12 mouse cellular contexts compared by ENCODE assay signal in the genomic region with DNA sequence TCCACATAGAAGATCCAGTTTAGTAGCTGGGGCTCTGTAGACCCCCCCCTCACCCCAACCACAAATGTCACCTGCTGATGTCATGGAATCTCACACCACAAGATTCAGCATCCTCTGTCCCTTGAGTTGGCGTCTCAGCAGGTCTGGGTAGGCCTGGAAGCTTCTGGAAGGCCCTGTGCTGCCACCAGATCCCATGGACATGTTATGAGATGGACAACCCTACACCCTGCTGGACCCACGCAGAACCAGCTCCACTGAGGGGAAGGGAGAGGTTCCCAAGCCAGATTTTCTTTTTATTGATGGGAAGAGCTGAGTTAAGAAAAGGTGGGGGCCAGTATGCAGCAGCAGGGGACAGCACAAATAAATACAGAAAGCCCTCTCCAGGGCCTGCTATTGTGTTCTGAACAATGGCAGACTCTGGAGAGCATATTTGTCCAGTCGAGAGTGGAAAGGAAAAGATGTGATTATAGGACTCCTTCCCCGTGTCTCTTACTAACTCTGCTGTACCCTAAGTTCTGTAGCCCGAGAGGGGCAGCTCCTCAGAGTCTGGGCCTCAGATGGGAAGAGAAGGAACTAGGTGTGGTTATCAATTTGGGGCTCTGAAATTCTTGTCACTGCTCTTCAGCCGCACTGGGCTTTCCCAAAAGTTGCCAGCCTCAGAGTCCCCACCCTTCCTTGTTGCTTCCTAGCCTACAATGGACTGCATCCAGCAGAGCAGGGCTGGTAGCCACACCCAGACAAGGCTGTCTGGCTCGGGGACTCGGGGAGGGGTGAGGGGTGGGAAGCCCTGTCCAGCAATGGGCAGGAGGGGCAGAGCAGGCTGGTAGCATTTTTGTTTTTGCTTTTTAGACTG. TPM values are rescaled to one million over a fixed set of nuclear protein-coding genes. Genes with fewer than 3 reads are reported as not detected.
DNase-seq lines count a peak whose midpoint lies in the region; ATAC-seq and TF ChIP-seq lines count a peak whose summit lies in the region.
"Had no signal": no experiment of that assay in that cellular context is flagged by ENCODE, and none has a peak within 500 bp of the region (broad histone marks: within the 10 kb centered on the region; RNA-seq: fewer than 3 reads in every experiment).

No protein-coding gene starts in this region.

- no peak for DNase-seq in forebrain, embryonic 10.5 days (ENCODE audit: extremely low spot score, low spot score)
- peak; percentile 37 to 71 for DNase-seq in kidney, postnatal 25 days
- DNase-seq in kidney, adult 9 months = no peak
- peak; percentile 35 for DNase-seq in gastrocnemius, postnatal 25 days
- DNase-seq in lung, postnatal 0 days (ENCODE audit: low spot score) = peak; percentile 60
- DNase-seq in thymus, postnatal 36 days = no peak
- DNase-seq in left cerebral cortex, adult 9 months (ENCODE audit: low spot score in 2 of 2) = no peak

- H3K4me1 ChIP-seq in forebrain, embryonic 10.5 days = peaks cover 13% of the 10 kb centered on the region
- peaks cover 8% of the 10 kb centered on the region for H3K4me1 ChIP-seq in forebrain, embryonic 12.5 days
- no peaks in the 10 kb centered on the region for H3K4me1 ChIP-seq in lung, postnatal 0 days (ENCODE audit: insufficient read depth, low read depth, low read length)

- no peaks in the 10 kb centered on the region for H3K27me3 ChIP-seq in forebrain, embryonic 10.5 days (ENCODE audit: poor library complexity, severe bottlenecking)
- H3K27me3 ChIP-seq in forebrain, embryonic 12.5 days = no peaks in the 10 kb centered on the region
- no peaks in the 10 kb centered on the region for H3K27me3 ChIP-seq in lung, postnatal 0 days (replicated peaks; ENCODE audit: insufficient read depth, low read length)
- H3K27me3 ChIP-seq: hindbrain, embryonic 12.5 days; Patski had no signal

- H3K4me3 ChIP-seq in forebrain, embryonic 10.5 days = no peak overlapping the region
- H3K4me3 ChIP-seq in forebrain, embryonic 12.5 days (replicated peaks) = no peak overlapping the region
- H3K4me3 ChIP-seq in lung, postnatal 0 days (ENCODE audit: low read depth, low read length) = no peak overlapping the region
- H3K4me3 ChIP-seq: hindbrain, embryonic 12.5 days had no signal

- no peak for ATAC-seq in forebrain, embryonic 12.5 days (ENCODE audit: low FRiP score)
- ATAC-seq in lung, postnatal 0 days = peak; percentile 85
- ATAC-seq: Patski had no signal

- TF ChIP-seq CTCF in lung, postnatal 0 days (IDR thresholded peaks at IDR 0.05) = peak; percentile 51

- H3K27ac ChIP-seq in forebrain, embryonic 10.5 days = 0 out of 2 replicates have a peak overlapping the region, but pooled peaks have one; percentile 60
- no peak overlapping the region for H3K27ac ChIP-seq in forebrain, embryonic 12.5 days
- peak overlapping the region; percentile 73 for H3K27ac ChIP-seq in lung, postnatal 0 days (ENCODE audit: low read length)
- H3K27ac ChIP-seq: hindbrain, embryonic 12.5 days; liver, embryonic 14.5 days had no signal

- no peak for TF ChIP-seq EP300 in lung, postnatal 0 days (IDR thresholded peaks at IDR 0.05)

- H3K9ac ChIP-seq in forebrain, embryonic 12.5 days = no peak overlapping the region
- no peak overlapping the region for H3K9ac ChIP-seq in lung, postnatal 0 days (replicated peaks; ENCODE audit: low read depth)
- H3K9ac ChIP-seq: hindbrain, embryonic 12.5 days; liver, embryonic 14.5 days had no signal

- 48% methylated on average over 8 of the region's 8 CpGs for WGBS in forebrain, embryonic 10.5 days
- WGBS in forebrain, embryonic 12.5 days = 38% methylated on average over 8 of the region's 8 CpGs
- WGBS in lung, postnatal 0 days = 44% methylated on average over 8 of the region's 8 CpGs

- no peaks in the 10 kb centered on the region for H3K36me3 ChIP-seq in forebrain, embryonic 10.5 days (replicated peaks)
- H3K36me3 ChIP-seq in forebrain, embryonic 12.5 days (replicated peaks) = no peaks in the 10 kb centered on the region
- no peaks in the 10 kb centered on the region for H3K36me3 ChIP-seq in lung, postnatal 0 days (ENCODE audit: insufficient read depth, low read length)
- H3K36me3 ChIP-seq: hindbrain, embryonic 12.5 days had no signal

- no peak overlapping the region for H3K4me2 ChIP-seq in forebrain, embryonic 12.5 days
- H3K4me2 ChIP-seq in lung, postnatal 0 days (replicated peaks; ENCODE audit: low read depth, low read length) = no peak overlapping the region
- H3K4me2 ChIP-seq: hindbrain, embryonic 12.5 days had no signal

- H3K9me3 ChIP-seq in forebrain, embryonic 10.5 days = peaks cover 8% of the 10 kb centered on the region
- H3K9me3 ChIP-seq in forebrain, embryonic 12.5 days = peaks cover 7% of the 10 kb centered on the region; the same call in 1 of the 2 replicates
- no peaks in the 10 kb centered on the region for H3K9me3 ChIP-seq in lung, postnatal 0 days (ENCODE audit: low read length)

RNA-seq across cellular contexts. Expression of a gene that starts 20.5 kb away (rescaled TPM):
- polyA plus RNA-seq in forebrain, embryonic 10.5 days (2016; fragmentation: Nextera tagmentation; extraction: Ambion mirVana) = 1.2 and 1.5 TPM in 2 replicates
- polyA plus RNA-seq in forebrain, embryonic 12.5 days (2016; fragmentation: Nextera tagmentation; extraction: Ambion mirVana) = 2.7 and 3.2 TPM in 2 replicates
- total RNA-seq in gastrocnemius, postnatal 25 days (2021) = 1 to 10 TPM; 2.3 to 3.8 TPM
- polyA plus RNA-seq in lung, postnatal 0 days (2015; fragmentation: Nextera tagmentation; extraction: Ambion mirVana) = 15.5 and 18.8 TPM in 2 replicates
- total RNA-seq: common myeloid progenitor, adult 5-6 weeks had no signal

Comparison
In these comparisons a context has a peak if more than half of its experiments do, and no peak if none do; other contexts are left out.
1. DNase-seq: peak in kidney, postnatal 25 days (2 of 2), gastrocnemius, postnatal 25 days (single experiment) and lung, postnatal 0 days (single experiment); none in forebrain, embryonic 10.5 days (single experiment), kidney, adult 9 months (single experiment), thymus, postnatal 36 days (0 of 2) and left cerebral cortex, adult 9 months (0 of 2).